Mouse (Mus musculus): Measurements from ENCODE around the gene Plac8.

- TF ChIP-seq POLR2A (IDR thresholded peaks at IDR 0.05; ENCODE audit: borderline replicate concordance, insufficient read depth, low read length) (no peak), CTCF (IDR thresholded peaks at IDR 0.05; ENCODE audit: borderline replicate concordance, insufficient read depth, low read depth, low read length) (no peak)
These were observed 27.0 kb upstream of the Plac8 start for GRCm38 (mm10) chr5:100598961-100599463.

Data from cerebellum, adult 2 months (tissue).